Mouse (Mus musculus) urinary bladder, postnatal 4 days (tissue): ENCODE data around the gene Tnni3.
A peak's percentile ranks its signal among the peaks of the same experiment; 100 is the strongest.

Source experiments
- DNase-seq, 2 experiments: peaks; one replicate each; pipeline ENCODE4 v3.0.0; 2021 to 2022; ENCODE audit warnings: low spot score in 2 of 2

Tnni3 gene

DNA sequence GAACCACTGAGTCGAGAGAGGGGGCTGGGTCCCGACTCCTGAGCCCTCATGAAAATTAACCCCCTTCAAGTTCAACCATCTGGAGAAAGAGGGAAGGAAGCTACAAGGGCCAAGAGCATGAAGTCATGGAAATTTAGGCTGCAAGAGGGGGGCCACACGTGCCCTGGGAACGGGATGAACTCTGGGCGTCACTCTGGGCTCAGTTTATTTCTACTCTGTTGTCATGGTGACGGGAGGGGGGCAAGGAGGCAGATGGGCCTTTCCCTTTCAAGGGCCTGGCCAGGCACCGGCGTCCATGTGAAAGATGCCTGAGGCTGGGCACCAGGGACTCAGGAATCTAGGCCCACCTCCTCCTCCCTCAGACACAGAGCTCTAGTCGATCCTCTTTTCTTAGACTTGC, 25.8 kb downstream of the Tnni3 start:
- DNase-seq = peak in 1 of 2 experiments; percentile 65

DNA sequence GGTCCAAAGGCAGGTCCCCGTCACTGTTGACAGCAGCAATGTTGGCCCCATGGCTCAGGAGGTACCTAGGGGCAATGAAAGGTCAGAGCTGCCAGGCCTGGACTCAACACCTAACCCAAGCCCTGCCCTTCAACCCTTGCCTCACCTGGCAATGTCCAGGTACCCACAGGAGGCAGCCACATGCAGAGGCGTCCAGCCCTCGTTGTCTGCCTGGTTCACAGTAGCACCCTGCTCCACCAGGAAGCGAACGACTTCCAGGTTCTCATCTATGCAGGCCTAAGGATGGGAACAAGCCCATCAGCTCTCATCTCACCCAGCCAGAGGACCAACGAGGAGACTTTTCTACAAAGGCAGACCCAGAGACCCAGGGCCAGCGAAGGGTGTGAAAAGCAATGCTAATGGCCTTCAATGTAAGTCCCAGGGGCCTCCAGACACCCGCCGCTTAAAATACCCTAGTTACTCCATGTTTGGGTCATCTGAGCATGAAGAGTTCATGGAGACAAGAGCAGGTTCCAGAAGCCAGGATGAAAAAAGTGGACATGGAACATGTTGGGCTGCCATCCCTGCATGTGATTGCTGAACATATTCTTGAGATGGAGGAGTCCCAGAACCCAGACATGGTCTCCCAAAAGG, 26.6 kb downstream of the Tnni3 start:
- DNase-seq = no peak

DNA sequence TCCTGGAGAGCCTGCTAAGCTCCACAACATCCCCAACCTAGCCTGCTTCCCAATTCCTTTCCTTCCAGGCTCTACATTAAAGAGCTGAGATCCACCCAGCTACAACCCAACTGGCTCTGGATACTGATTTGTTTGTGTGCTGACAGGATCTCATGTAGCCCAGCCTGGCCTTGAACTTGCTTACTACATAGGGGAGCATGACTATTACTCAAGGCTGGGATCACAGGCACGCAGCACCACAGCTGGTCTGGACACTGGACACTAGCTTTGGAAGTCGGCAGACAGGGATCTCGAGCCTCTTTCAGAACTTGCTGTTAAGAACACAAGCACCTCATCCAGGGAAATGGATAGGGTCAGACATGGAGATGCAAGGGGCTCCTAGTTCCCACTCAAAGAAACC, 27.6 kb downstream of the Tnni3 start:
- DNase-seq = no peak

DNA sequence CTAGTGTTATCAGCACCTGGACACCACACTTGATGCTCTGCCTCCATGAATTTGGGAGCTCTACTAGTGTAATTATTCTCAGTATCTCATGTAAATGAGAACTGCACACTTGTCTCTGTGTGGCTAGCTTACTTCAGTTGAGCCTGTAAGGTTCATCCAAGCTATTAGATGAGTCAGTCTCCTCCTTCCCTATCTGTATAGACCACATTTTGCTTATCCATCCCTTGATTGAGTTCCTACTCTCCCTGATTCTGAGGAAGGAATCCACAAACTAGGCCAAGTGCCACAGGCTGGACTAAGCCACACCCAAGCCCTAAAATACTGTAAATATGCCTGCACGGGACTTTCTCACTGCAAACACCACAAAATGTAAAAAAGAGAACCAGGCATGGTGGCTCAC, 30.0 kb downstream of the Tnni3 start:
- DNase-seq = no peak

DNA sequence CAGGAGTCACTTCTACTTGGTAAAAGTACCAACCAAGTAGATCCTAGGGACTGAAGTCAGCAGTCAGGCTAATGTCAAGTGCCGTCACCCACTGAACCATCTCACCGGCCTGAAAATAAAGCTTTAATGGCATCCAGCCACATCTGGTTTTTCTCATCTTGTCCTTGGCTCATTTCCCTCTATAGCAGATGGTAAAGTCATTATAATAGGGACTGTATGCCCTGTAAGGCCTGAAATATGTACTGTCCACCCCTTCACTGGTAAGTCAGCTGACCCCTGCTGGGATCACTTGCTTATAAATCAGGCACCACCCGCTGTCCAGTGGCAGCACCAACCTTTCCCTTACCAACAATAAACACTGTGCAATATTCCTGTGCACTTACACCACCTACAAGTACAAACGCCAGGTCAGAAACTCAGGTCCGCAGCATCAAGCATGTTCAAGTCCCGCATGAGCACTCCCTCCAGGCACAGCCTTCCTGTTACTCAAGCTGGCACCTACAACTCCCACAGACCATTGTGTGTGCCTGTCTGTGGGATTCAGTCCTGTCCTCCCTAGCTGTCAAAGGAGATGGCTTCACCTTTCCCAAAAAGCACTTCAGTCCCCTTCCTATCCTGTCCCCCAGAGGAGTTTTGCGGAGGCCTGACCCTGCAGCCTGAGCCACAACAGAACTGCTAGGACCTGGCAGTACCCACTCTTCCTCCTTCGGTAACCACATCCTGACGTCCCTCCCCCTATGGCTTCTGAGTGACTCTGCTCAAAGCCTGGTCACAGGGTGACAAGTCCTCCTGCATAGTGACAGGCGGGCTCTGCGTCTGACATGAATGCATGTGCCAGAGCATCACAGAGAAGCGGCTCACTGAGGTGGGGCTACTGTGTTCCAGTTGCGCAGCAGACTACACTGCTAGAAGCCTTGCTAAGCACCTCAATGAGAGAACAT, 31.5 kb downstream of the Tnni3 start:
- DNase-seq = no peak

DNA sequence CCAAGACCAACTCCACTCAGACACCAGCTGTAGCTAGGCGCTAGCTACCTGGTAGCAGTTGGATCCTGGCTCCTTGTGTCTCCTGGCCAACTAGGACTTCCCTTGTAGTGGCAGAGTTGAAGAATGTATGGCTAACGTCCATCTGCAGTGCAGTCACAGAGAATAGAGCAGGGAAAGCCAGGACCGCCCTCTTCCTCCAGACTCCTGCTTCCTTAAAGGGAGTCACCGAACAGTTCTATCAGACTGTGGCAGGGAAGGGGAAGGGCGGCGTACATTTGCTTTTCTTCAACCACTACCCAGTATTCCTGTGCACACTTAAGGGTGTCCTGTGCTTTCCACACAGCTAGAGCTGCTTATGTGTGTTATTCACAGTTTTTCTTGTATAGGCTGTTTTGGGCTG, 32.7 kb downstream of the Tnni3 start:
- DNase-seq = no peak

DNA sequence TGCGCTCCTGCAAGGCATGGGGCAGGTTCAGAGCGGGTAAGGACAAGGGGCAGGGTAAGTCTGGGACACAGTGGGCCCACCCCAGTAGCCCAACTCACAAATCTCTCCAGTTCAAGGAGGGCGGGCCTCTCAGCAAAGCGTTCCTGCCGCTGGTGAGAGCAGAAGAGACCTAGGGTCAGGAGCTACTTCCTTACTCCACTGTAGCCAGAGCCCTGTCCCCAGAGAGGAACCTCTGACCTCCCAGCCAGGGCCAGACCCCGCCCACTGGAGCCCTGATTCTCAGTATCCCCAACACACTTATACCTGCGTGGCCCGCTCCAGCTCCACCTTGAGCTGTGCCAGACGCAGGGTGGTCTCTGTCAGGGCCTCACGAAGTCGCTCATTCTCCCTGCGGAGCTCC, 41.7 kb downstream of the Tnni3 start:
- DNase-seq = no peak

DNA sequence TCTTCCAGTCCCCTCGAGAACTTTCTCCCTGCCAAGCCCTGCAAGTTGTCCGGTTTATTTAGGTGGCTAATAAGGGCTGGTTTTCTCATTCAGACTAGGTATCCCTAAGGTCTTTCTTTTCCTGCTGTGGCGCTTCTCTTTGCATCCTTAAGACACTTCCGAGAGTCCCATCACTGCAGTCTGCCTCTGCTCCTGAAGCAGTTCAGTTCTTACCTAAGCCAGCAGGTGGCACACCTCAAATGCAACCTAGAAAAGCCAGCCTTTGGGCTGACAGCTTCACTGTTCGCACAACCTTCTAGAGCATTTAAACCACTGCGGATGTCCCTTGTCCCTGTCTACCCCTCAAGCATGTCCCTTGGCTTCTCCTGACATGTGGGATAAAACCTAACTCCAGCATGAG, 44.4 kb downstream of the Tnni3 start:
- no peak for DNase-seq

DNA sequence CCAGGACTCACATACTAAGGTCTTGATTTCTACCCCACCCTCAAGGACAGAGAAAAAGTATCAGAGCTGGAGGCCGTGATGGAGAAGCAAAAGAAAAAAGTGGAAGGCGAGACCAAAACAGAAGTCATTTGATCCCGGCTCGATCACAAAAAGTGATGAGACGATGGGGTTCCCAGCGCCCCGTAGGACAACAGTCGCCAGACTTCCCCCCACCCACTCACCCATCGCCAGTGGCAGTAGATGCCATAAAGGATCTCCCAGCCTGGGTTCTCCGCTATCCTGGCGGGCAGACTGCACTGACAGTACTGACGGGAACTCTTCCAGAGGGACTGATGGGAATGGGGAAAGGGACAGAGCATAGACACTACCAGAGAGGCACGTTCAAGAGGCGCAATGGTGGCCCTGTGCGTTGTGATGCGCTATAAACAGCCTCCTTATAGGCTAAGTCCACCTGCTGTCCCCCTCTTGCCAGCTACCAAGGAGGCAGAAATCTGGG, 45.2 kb downstream of the Tnni3 start:
- no peak for DNase-seq

DNA sequence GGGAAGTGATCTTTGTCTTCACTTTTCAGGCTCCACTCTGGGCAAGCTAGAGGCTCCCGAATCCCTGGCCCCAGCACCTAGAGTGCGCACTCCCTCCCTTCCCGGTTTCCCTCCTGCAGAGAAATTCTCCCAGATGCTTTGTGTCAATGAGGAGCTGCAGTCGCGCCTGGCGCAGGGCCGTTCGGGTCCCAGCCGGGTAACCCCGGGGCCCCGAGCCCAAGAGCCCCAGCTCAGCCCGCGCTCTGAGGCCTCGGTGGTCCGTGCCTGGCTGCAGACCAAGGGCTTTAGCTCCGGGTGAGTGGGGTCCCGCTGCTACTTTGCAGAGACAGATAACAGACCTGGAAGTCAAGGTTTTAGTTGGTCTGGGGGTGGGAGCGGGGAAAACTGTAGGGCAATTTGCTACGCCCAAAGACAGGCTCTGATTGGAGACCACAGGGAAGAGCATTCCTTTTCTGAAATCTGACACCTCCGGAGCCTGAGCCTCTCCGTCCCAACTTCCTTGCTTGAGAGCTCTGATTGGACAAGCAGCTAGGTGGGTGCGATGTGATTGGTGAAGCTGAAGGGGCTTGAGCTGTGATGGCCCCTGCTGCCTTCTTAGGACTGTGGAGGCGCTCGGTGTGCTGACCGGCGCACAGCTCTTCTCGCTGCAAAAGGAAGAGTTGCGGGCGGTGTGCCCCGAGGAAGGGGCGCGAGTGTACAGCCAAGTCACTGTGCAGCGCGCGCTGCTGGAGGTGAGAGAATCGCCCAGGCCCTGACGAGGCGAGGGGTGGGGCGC, 45.8 kb downstream of the Tnni3 start:
- DNase-seq = peak; percentile 71 to 81

DNA sequence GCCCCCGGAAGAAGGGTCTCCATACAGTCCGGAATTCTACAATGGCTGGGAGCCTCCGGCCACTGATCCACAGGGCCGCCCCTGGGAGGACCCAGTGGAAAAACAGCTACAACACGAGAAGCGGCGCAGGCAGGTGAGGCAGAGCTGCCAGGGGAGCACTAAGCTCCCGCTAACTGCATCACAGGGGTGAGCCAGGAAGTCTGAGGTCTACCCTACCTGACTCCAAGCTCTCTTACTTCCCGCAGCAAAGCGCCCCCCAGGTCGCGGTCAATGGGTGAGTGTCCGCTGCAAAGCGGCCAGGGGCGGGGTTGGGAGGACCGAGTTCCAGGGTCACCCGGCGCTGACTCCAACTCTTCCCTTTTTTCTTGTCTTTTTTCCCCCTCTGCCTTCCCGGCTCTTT, 50.1 kb downstream of the Tnni3 start:
- no peak for DNase-seq

DNA sequence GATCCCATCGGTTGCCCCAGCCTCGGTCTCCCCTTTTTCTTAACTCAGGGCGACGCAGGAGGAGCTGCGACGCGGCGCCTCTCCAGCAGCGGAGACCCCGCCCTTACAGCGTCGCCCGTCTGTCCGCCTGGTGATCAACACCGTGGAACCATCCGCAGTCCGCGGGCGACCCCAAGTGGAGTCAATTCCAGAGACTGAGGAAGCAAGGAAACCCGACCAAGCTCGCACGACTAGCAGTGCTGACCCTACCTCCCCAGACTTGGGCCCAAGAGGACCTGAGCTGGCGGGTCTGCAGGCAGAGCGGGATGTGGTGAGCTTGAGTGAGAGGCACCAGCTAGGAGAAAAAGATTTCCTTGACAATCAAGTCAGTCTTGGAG, 52.9 kb downstream of the Tnni3 start:
- DNase-seq = peak; percentile 74 to 84

DNA sequence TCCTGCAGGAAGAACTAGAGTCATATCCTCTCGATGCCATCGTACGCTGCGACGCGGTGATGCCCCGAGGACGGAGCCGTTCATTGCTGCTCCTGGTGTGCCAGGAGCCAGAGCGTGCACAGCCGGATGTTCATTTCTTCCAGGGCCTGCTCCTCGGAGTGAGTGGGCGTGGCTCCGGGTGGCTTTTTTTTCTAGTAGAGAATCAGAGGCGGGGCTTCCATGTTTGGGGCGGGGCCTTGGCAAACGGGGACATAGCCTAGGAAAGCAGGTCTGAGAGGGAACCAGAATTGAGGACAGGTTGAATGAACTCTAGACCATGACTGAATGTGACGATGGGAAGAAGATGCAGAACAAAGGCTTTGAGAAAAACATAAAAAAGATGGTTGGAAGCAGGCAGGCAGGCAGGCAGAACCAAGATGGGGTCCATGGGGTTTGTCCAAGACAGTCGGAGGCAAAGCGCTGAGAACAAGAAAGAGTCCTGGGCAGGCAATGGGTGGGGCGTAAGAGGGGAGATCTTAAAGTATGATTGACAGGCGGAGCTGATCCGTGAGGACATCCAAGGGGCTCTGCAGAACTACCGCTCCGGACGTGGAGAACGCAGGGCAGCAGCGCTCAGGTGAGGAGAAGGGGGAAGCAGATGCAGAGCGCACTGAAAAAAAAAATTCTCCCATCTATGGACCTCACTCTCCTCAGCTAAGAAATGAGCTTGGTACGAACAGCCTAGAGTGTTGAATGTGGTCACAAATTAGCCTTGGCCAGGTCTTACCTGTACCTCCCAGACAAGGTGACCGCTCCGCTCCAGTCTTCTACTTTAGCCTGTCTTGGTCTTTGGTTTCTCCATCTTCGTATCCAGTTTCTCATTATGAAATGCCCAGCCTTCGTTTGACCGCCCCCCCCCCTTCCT, 53.5 kb downstream of the Tnni3 start:
- peak; percentile 64 to 80 for DNase-seq
